Mouse (Mus musculus) megakaryocyte, embryonic 14.5 days (primary cell): ENCODE measurements around the gene Ifih1. TPM values are rescaled to one million over a fixed set of nuclear protein-coding genes. Genes with fewer than 3 reads are reported as not detected.

Source experiments
- H3K27me3 ChIP-seq: replicated peaks from 2 replicates; pipeline ENCODE3; 2012; ENCODE audit warnings: inconsistent platforms
- H3K36me3 ChIP-seq: replicated peaks from 2 replicates; pipeline ENCODE3; 2012; ENCODE audit warnings: low read length, inconsistent platforms, mixed read lengths
- H3K4me1 ChIP-seq: 2 replicates; pipeline ENCODE4 v1.6.1; 2012; ENCODE audit warnings: inconsistent platforms
- H3K4me3 ChIP-seq: replicated peaks from 2 replicates; pipeline ENCODE3; 2012; ENCODE audit warnings: moderate library complexity, mild to moderate bottlenecking, inconsistent platforms
- H3K9me3 ChIP-seq: 2 replicates; pipeline ENCODE4 v1.6.1; 2012; ENCODE audit warnings: inconsistent platforms
- FLI1 ChIP-seq: IDR thresholded peaks from 2 replicates; pipeline ENCODE4 v1.6.1; 2012; ENCODE audit warnings: low read length, inconsistent platforms, mixed read lengths
- GATA1 ChIP-seq: IDR thresholded peaks from 3 replicates; pipeline ENCODE4 v1.6.1; 2012; ENCODE audit warnings: mixed read lengths, low read length, inconsistent platforms, borderline replicate concordance
- polyA plus RNA-seq: library from polyadenylated mRNA; stranded (reverse); fragments of >175 nt; gene quantifications from 2 replicates; pipeline ENCODE4 v1.2.3, GENCODE M21; 2012; ENCODE audit warnings: low replicate concordance; ENCODE audit not compliant: insufficient read depth

Gene Ifih1
- polyA plus RNA-seq, 1 experiment = 2.1 TPM

DNA sequence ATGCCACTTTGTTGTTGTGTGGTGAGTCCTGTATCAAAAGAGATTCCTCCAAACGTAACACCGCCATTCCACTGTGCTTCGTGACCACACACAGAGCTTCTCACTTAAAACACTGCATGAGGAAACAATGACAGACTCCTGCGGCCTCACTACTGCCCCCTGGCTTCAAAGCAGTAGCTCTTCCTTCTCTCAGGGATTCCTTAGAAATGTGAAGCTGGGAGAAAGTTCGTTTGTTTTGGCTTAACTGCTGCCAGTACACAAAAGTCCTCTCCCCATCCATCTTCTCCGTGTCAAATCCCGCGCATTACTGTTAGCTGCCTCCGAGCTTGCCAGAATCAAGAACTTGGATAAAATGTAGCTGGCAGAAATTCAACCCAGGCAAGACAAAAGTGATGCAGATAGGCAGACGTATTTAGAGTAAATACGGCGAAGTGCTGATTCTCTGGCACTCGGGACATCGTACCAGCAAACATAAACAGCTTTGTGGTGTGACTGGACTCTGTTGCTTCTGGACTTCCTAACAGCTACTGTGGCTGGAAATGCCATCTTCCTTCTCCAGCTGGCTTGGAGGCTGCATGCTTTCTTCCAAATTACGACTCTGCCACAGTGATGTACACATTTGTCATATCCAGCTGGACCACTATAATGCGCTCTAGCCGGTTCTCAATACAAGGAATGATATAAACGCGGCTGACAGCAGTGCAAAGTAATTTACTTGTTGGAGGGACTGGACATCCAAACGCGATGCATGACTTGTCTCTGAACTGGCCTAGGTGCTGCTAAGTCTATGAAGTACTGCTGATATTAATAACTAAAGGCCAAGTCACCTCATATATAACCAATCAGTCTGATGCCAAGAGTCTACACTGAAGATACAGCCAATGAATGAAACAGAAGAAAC is 2.4 kb downstream of the Ifih1 start:
- peak overlapping the region; percentile 64 for H3K4me3 ChIP-seq
- H3K9me3 ChIP-seq = no peaks in the 10 kb centered on the region
- peaks cover 4% of the 10 kb centered on the region for H3K36me3 ChIP-seq
- TF ChIP-seq FLI1 = no peak
- TF ChIP-seq GATA1 = no peak
- H3K27me3 ChIP-seq = no peaks in the 10 kb centered on the region
- peaks cover 27% of the 10 kb centered on the region for H3K4me1 ChIP-seq

DNA sequence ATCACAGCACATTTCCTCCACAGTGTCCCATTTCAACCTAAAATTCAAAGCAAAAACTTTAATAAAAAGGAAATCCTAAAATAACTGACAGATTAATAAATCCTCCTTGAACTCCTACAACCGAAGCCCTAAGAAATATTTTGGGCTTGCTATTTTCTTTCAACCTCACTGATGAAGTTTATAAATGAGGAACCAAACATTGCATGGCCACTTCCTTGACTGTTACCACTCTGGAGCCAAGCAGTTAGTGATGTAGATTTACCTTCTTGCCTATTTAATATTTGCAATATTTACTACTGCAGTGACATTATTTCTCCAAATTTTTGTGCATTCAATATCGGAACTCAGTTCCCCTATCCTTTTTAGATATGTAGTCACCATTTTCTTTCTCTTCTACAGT is 6.2 kb downstream of the Ifih1 start:
- TF ChIP-seq FLI1 (no peak), GATA1 (no peak)
- H3K9me3 ChIP-seq = no peaks in the 10 kb centered on the region
- H3K27me3 ChIP-seq = no peaks in the 10 kb centered on the region
- no peak overlapping the region for H3K4me3 ChIP-seq
- peaks cover 24% of the 10 kb centered on the region for H3K4me1 ChIP-seq
- H3K36me3 ChIP-seq = peaks cover 30% of the 10 kb centered on the region

DNA sequence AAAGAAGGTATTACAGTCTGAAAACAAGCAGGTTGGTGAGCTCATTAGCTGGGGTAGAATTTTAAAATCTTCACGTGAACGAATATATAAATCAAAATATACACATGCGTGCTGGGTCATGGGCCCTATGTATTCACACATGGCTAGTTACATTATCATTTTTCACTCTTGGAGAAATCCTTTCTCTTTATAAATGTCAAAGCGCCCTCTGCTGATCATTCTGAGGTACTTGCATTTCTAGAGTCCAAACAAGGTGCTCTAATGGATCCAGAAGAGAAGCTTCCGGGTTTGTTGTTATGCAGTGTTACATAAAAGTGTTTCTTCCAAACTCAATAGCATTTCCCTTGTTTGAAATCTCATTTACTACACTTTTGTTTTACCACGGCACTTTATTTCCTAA is 15.6 kb downstream of the Ifih1 start:
- H3K4me3 ChIP-seq = no peak overlapping the region
- H3K36me3 ChIP-seq = peaks cover 39% of the 10 kb centered on the region
- TF ChIP-seq GATA1 (no peak), FLI1 (no peak)

DNA sequence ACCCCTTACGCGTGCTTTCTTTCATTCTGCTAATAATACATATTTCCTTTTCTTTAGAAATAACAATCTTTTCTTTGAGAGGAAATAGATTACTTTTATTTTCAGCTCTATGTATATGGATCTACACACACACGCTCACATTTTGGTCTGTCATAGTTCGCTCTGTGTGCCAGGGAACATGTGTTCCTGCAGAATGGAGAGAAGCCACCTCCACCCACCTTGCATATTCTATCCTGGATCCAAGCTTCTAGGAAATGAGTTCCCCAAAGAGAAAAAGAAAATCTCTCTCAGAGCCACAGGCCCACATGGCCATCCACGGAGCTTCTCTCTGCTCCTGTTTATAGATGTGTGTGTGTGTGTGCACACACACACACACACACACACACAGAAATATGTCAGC is 17.7 kb downstream of the Ifih1 start:
- peaks cover 28% of the 10 kb centered on the region for H3K36me3 ChIP-seq
- H3K4me1 ChIP-seq = no peaks in the 10 kb centered on the region; the same call in 1 of the 2 replicates
- no peaks in the 10 kb centered on the region for H3K27me3 ChIP-seq
- TF ChIP-seq GATA1 (no peak), FLI1 (no peak)
- no peaks in the 10 kb centered on the region for H3K9me3 ChIP-seq
- no peak overlapping the region for H3K4me3 ChIP-seq

More for the DNA sequence above, 15.6 kb downstream of the Ifih1 start:
- Histone ChIP-seq H3K27me3 (no peaks in the 10 kb centered on the region), H3K4me1 (peaks cover 2% of the 10 kb centered on the region; the same call in 1 of the 2 replicates), H3K9me3 (no peaks in the 10 kb centered on the region)

DNA sequence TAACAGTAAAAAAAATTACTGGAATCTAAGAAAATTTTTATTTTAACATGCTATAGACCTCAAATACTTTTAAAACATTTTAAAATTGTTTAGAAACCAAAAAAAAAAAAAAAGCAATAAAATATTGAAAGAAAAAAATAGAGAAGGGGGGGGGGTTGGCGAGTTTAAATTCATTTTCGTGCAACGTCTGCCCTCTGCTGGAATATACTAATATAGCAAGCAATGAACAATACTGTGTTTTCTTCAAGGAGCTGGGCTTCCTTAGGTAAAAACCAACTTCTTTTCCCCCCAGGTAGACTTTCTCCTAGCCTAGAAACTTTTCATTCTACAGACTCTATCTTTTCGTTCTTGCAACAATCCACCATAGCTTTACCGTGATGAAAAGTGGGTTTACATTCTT is 18.3 kb downstream of the Ifih1 start:
- Histone ChIP-seq H3K9me3 (no peaks in the 10 kb centered on the region), H3K4me3 (no peak overlapping the region), H3K27me3 (no peaks in the 10 kb centered on the region), H3K36me3 (peaks cover 29% of the 10 kb centered on the region), H3K4me1 (no peaks in the 10 kb centered on the region; the same call in 1 of the 2 replicates)
- no peak for TF ChIP-seq GATA1
- no peak for TF ChIP-seq FLI1

DNA sequence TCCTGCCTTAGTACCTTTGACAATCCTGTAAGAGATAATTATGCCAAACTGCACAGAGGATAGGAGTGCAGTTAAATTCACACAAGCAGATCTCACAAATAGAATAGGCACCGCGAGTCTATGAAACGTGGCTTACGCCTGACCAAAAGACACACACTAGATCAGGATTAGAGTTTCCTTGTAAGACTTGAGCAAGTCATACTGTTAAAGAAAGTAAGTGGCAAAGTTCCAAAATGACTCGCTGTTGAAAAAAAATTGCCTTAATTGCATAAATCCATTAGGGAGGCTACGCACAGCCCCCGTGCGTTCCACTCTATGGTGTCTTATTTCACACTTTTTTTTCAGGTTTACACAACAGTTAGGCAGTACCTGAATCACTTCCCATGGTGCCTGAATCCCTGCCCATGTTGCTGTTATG is 23.0 kb downstream of the Ifih1 start:
- Histone ChIP-seq H3K9me3 (no peaks in the 10 kb centered on the region), H3K4me3 (no peak overlapping the region), H3K27me3 (no peaks in the 10 kb centered on the region), H3K36me3 (peaks cover 22% of the 10 kb centered on the region), H3K4me1 (peaks cover 16% of the 10 kb centered on the region)
- TF ChIP-seq GATA1 = no peak
- no peak for TF ChIP-seq FLI1

DNA sequence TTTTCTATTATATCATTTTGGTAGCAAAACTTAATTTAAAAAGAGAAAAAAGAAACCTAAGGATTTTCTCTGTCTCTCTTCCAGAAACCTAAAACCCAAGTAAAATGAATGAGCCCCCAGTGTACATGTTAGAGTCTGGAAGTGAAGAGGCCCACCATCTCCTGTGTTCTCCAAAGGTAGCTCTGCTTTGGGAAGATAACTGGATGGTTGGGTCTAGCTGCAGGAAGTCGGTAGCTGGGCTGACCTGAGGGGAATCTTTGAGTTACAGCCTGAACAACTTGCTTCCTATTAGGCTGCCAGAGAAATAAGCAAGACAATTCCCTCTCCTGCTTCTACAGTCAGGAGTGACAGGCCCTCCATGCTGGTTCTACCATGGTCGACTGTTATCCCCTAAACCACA is 26.4 kb downstream of the Ifih1 start:
- Histone ChIP-seq H3K4me1 (peaks cover 16% of the 10 kb centered on the region), H3K4me3 (no peak overlapping the region), H3K27me3 (no peaks in the 10 kb centered on the region), H3K36me3 (peaks cover 36% of the 10 kb centered on the region), H3K9me3 (no peaks in the 10 kb centered on the region)
- TF ChIP-seq GATA1 (no peak), FLI1 (no peak)

DNA sequence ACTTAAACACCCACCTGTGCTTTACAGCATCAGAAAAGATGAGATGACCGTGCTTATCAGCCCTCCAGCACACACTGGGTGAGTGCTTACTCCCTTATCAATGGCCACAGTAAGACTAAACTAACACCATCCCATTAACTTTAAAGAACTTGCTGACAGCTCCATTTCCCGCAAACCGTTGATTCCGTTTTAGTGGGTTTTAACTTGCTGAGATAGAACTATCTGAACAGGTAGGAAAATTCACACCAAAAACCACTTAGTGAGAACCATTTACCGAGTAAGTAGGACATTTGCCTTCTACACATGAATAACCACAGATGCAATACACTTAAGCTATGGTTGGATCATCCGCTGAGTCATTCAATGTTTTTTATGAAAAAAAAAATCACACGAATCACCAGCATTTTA is 27.1 kb downstream of the Ifih1 start:
- H3K4me1 ChIP-seq = peaks cover 16% of the 10 kb centered on the region
- peaks cover 37% of the 10 kb centered on the region for H3K36me3 ChIP-seq
- no peaks in the 10 kb centered on the region for H3K27me3 ChIP-seq
- H3K9me3 ChIP-seq = no peaks in the 10 kb centered on the region
- TF ChIP-seq GATA1 (no peak), FLI1 (no peak)
- H3K4me3 ChIP-seq = no peak overlapping the region

DNA sequence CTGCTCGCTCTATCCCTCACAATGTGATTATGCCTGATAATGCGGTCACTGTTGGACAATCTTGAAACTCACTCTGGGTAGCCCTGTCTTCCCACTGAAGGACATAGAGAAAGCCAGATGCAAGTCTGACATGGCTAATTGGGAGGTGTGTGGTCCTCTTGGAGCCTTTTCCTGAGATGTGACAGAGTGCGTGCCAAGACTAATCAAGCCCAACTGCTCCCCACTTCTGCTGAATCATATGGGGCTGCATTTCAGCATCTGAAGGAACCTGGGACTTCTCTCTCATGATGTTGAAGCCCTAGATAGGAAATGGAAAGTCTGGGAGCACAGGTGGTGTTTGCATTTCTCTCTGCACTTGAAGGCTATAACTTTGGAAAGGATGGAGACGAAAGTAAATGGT is 32.9 kb downstream of the Ifih1 start:
- Histone ChIP-seq H3K9me3 (no peaks in the 10 kb centered on the region), H3K27me3 (no peaks in the 10 kb centered on the region), H3K4me1 (peaks cover 4% of the 10 kb centered on the region; the same call in 1 of the 2 replicates), H3K4me3 (no peak overlapping the region), H3K36me3 (peaks cover 60% of the 10 kb centered on the region)
- TF ChIP-seq GATA1 (no peak), FLI1 (no peak)

DNA sequence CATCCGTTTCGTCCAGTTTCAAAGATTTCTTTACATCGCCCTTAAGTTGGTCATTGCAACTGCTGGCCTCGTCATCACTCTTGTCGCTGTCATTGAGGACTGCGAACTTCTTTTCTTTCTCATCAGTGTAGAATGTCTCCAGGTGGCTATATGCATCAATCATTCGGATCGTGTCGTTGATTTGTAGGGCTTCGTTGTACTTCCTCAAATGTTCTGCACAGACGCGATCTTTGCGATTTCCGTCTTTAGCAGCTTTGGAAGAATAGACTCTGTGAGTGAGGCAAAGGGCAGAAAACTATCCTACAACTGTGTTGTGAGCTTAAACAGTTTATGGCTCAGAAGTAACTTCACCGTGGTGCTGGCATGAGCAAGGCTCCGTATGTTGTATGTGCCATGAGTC is 39.9 kb downstream of the Ifih1 start:
- Histone ChIP-seq H3K27me3 (no peaks in the 10 kb centered on the region), H3K4me3 (no peak overlapping the region), H3K4me1 (no peaks in the 10 kb centered on the region), H3K36me3 (peaks cover 57% of the 10 kb centered on the region), H3K9me3 (no peaks in the 10 kb centered on the region)
- TF ChIP-seq GATA1 = no peak
- no peak for TF ChIP-seq FLI1
